27 mouse cellular contexts compared by ENCODE assay signal in the genomic region with DNA sequence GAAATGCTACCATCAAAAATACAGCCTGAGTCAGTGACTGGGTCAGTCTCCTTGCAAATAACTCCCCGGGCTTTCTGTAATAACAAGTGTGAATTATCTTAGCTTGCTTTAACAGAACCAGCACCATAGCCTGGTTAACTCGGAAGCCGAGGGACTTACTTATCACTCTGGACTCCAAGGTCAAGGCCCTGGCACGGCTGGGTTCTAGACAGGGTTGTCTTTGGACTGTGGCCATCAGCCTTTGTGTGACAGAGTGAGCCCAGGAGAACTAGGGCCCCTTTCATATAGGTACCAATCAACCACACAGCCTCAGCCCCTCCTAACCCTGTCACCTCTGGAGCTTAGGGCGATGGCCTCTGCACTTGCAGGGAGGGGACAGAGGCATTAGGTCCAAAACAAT. TPM values are rescaled to one million over a fixed set of nuclear protein-coding genes. Genes with fewer than 3 reads are reported as not detected.
DNase-seq lines count a peak whose midpoint lies in the region.
"Had no signal": no experiment of that assay in that cellular context is flagged by ENCODE, and none has a peak within 500 bp of the region (broad histone marks: within the 10 kb centered on the region; RNA-seq: fewer than 3 reads in every experiment).

No protein-coding gene starts in this region.

- peak; percentile 72 to 89 for DNase-seq in adrenal gland, adult (ENCODE audit: inconsistent age in 2 of 2, low spot score in 1 of 2)
- no peak for DNase-seq in adrenal gland, postnatal 4 days (ENCODE audit: low spot score in 2 of 2)
- DNase-seq in adrenal gland, adult 2 months = peak; percentile 76
- peak; percentile 64 for DNase-seq in adrenal gland, postnatal 14 days
- DNase-seq in spleen, adult 12 weeks (ENCODE audit: low spot score) = no peak
- no peak for DNase-seq in spleen, postnatal 10 days (ENCODE audit: low spot score in 2 of 2)
- DNase-seq: cerebellum, adult 11 months; cerebellum, adult 2 months; cerebellum, adult 9-11 months; cerebellum, postnatal 25 days; forebrain, postnatal 0 days; gastrocnemius, adult 2 months; gastrocnemius, postnatal 14 days; heart, adult 11 months had no signal

RNA-seq across cellular contexts. Expression of gene Kcng4, which starts 5.6 kb away (rescaled TPM):
- under 1 TPM; 0.59 to 0.81 TPM for total RNA-seq in adrenal gland, postnatal 4 days (2021)
- under 1 TPM; 0.45 to 0.66 TPM for total RNA-seq in adrenal gland, adult 2 months (2021)
- polyA plus RNA-seq in adrenal gland, adult 2 months (2012; rRNA removed) = 1.2 and 1.6 TPM in 2 replicates
- 0.41 and 0.74 TPM in 2 replicates for total RNA-seq in adrenal gland, postnatal 14 days (2021)
- total RNA-seq: common myeloid progenitor, adult 5-6 weeks; hematopoietic stem cell, adult 5-6 weeks had no signal
- polyA plus RNA-seq: activated CD4-positive, CD25-positive, alpha-beta regulatory T cell, adult 4 months; heart, embryonic 11.5 days; heart, embryonic 14.5 days; hindbrain, embryonic 12.5 days had no signal

RNA-seq across cellular contexts. Expression of gene Wfdc1, which starts 25.1 kb away (rescaled TPM):
- total RNA-seq in adrenal gland, postnatal 4 days (2021) = 10 to 100 TPM; 19.7 to 26.9 TPM
- total RNA-seq in adrenal gland, adult 2 months (2021) = 10 to 100 TPM; 17.0 to 21.0 TPM
- polyA plus RNA-seq in adrenal gland, adult 2 months (2012; rRNA removed) = 41.3 and 51.7 TPM in 2 replicates
- total RNA-seq in adrenal gland, postnatal 14 days (2021) = 10.4 and 10.7 TPM in 2 replicates
- total RNA-seq: common myeloid progenitor, adult 5-6 weeks; hematopoietic stem cell, adult 5-6 weeks had no signal
- polyA plus RNA-seq: activated CD4-positive, CD25-positive, alpha-beta regulatory T cell, adult 4 months had no signal

RNA-seq across cellular contexts. Expression of gene Adad2, which starts 28.5 kb away (rescaled TPM):
- total RNA-seq in adrenal gland, postnatal 4 days (2021) = not detected
- not detected for total RNA-seq in adrenal gland, adult 2 months (2021)
- polyA plus RNA-seq in adrenal gland, adult 2 months (2012; rRNA removed) = not detected in 2 replicates
- total RNA-seq in adrenal gland, postnatal 14 days (2021) = not detected in 2 replicates
- total RNA-seq: adrenal gland, adult 18-20 months; common myeloid progenitor, adult 5-6 weeks; forebrain, postnatal 0 days; gastrocnemius, adult 2 months; gastrocnemius, postnatal 14 days; gastrocnemius, postnatal 4 days; heart, adult 8-10 months; heart, postnatal 25 days; hematopoietic stem cell, adult 5-6 weeks had no signal
- polyA plus RNA-seq: activated CD4-positive, CD25-positive, alpha-beta regulatory T cell, adult 4 months; forebrain, embryonic 11.5 days; frontal cortex, adult 2 months; heart, embryonic 11.5 days; heart, embryonic 14.5 days; heart, postnatal 0 days had no signal

RNA-seq across cellular contexts. Expression of gene Taf1c, which starts 36.0 kb away (rescaled TPM):
- 10 to 100 TPM; 19.5 to 23.6 TPM for total RNA-seq in adrenal gland, postnatal 4 days (2021)
- 10 to 100 TPM; 10.7 to 12.5 TPM for total RNA-seq in adrenal gland, adult 2 months (2021)
- 41.3 and 46.2 TPM in 2 replicates for polyA plus RNA-seq in adrenal gland, adult 2 months (2012; rRNA removed)
- 11.9 and 13.3 TPM in 2 replicates for total RNA-seq in adrenal gland, postnatal 14 days (2021)

RNA-seq across cellular contexts. Expression of gene Atp2c2, which starts 58.8 kb away (rescaled TPM):
- total RNA-seq in adrenal gland, postnatal 4 days (2021) = under 1 TPM; 0.42 to 0.48 TPM
- total RNA-seq in adrenal gland, adult 2 months (2021) = under 1 TPM; 0.24 to 0.46 TPM
- polyA plus RNA-seq in adrenal gland, adult 2 months (2012; rRNA removed) = not detected in 2 replicates
- total RNA-seq in adrenal gland, postnatal 14 days (2021) = 0.41 TPM in 2 replicates
- total RNA-seq: common myeloid progenitor, adult 5-6 weeks; forebrain, postnatal 0 days; gastrocnemius, postnatal 4 days; heart, postnatal 25 days; hematopoietic stem cell, adult 5-6 weeks had no signal
- polyA plus RNA-seq: activated CD4-positive, CD25-positive, alpha-beta regulatory T cell, adult 4 months had no signal

Comparison
In these comparisons a context has a peak if more than half of its experiments do, and no peak if none do; other contexts are left out.
1. DNase-seq: peak in adrenal gland, adult (2 of 2), adrenal gland, adult 2 months (single experiment) and adrenal gland, postnatal 14 days (single experiment); none in adrenal gland, postnatal 4 days (0 of 2), spleen, adult 12 weeks (single experiment) and spleen, postnatal 10 days (0 of 2).